Mouse (Mus musculus) heart, adult 11 months (tissue): ENCODE measurements around the gene Dusp6.

Source experiments
- DNase-seq: peaks from one replicate; pipeline ENCODE4 v3.0.0; 2022

The Dusp6 gene

GRCm38 (mm10) chr10:99274640-99275039, 11.6 kb downstream of the Dusp6 start:
- peak; percentile 92 for DNase-seq

GRCm38 (mm10) chr10:99279067-99279880, 16.2 kb downstream of the Dusp6 start:
- peak; percentile 72 for DNase-seq

- DNase-seq: peak; percentile 90
Measured at GRCm38 (mm10) chr10:99283981-99284385, 21.0 kb downstream of the Dusp6 start.

- DNase-seq: peak; percentile 80
Measured at GRCm38 (mm10) chr10:99284918-99285317, 21.9 kb downstream of the Dusp6 start.

GRCm38 (mm10) chr10:99285759-99286158, 22.7 kb downstream of the Dusp6 start:
- peak; percentile 92 for DNase-seq

GRCm38 (mm10) chr10:99286213-99286612, 23.2 kb downstream of the Dusp6 start:
- peak; percentile 87 for DNase-seq

GRCm38 (mm10) chr10:99286787-99287186, 23.8 kb downstream of the Dusp6 start:
- DNase-seq: peak; percentile 91

GRCm38 (mm10) chr10:99287206-99287605, 24.2 kb downstream of the Dusp6 start:
- DNase-seq: peak; percentile 23

GRCm38 (mm10) chr10:99289176-99289575, 26.1 kb downstream of the Dusp6 start:
- DNase-seq: peak; percentile 89

- DNase-seq: peak; percentile 34
Measured at GRCm38 (mm10) chr10:99293111-99293640, 30.1 kb downstream of the Dusp6 start.

GRCm38 (mm10) chr10:99297721-99298120, 34.7 kb downstream of the Dusp6 start:
- DNase-seq: no peak

- DNase-seq: peak; percentile 93
Measured at GRCm38 (mm10) chr10:99298328-99299295, 35.6 kb downstream of the Dusp6 start.

- peak; percentile 67 for DNase-seq
Measured at GRCm38 (mm10) chr10:99299303-99299702, 36.3 kb downstream of the Dusp6 start.

GRCm38 (mm10) chr10:99302051-99302450, 39.0 kb downstream of the Dusp6 start:
- DNase-seq: peak; percentile 87

- no peak for DNase-seq
Measured at GRCm38 (mm10) chr10:99308837-99309236, 45.8 kb downstream of the Dusp6 start.

- DNase-seq: no peak
Measured at GRCm38 (mm10) chr10:99309617-99310016, 46.6 kb downstream of the Dusp6 start.

- no peak for DNase-seq
Measured at GRCm38 (mm10) chr10:99310204-99310603, 47.2 kb downstream of the Dusp6 start.

- no peak for DNase-seq
Measured at GRCm38 (mm10) chr10:99311956-99312355, 48.9 kb downstream of the Dusp6 start.

- no peak for DNase-seq
Measured at GRCm38 (mm10) chr10:99314366-99314765, 51.3 kb downstream of the Dusp6 start.

- DNase-seq: no peak
Measured at GRCm38 (mm10) chr10:99317057-99317456, 54.0 kb downstream of the Dusp6 start.
